Mouse (Mus musculus): ENCODE measurements around the gene Cnot6. TPM values are rescaled to one million over a fixed set of nuclear protein-coding genes. Genes with fewer than 3 reads are reported as not detected.

Gene Cnot6
- total RNA-seq, 2 experiments from 2014 or later: 42.6 to 45.2 TPM

DNA sequence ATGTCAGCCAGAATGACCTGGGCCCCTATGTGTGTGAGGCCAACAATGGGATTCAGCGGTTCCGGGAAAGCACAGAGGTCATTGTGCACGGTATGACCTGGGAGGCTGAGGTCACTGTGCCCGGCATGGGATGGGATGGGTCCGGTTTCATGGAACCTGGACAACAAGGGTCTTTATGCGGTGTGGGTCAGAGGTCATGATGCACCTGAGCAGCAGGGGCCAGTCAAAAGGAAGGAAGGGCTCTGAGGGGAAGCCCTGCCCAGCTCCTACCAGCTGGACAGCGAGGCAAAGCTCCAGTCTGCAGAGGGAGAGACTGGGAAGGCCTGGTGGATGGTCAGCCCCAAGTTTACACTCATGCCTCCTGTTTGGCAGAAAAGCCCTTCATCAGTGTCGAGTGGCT, 85.8 kb downstream of the Cnot6 start:
- intact Hi-C loops (cut with DNase I): no loop called here
- no peak for DNase-seq (ENCODE audit: low spot score in 2 of 2)

DNA sequence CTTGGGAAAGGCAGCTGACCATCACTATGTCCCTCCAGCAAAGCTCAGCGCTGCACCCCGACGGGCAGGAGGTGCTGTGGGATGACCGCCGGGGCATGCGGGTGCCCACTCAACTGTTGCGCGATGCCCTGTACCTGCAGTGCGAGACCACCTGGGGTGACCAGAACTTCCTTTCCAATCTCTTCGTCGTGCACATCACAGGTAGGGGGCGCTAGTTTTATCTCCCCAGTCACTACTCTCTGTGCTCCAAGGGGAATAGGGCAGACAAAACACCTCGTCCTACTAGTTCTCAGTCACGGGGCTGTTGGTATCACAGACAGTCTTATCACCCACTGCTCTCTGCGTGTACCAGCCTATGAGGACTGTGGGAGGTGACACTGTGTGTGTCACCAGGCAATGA, 86.7 kb downstream of the Cnot6 start:
- no peak for DNase-seq (ENCODE audit: low spot score in 2 of 2)
- intact Hi-C loops (cut with DNase I): no loop called here

DNA sequence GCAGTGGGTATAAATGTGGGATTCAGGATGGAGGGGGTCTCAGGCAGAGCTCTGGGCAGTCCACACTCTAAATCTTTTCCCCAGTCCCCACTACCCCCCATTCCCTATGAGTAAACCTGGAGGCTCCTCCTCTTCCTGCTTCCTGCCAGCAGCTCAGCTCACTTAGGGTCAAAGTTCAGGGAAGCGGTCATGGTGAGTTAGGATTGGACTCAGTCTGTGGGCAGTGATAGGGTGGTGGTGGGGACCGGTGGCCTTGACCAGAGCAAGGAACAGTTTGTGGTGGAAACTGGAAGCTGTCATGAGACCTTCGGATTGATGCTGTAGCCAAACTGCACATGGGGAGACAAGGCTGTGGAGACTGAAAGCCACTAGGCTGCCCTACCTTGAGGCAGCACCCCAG, 88.4 kb downstream of the Cnot6 start:
- intact Hi-C loops (cut with DNase I): no loop called here
- DNase-seq (ENCODE audit: low spot score in 2 of 2): no peak

DNA sequence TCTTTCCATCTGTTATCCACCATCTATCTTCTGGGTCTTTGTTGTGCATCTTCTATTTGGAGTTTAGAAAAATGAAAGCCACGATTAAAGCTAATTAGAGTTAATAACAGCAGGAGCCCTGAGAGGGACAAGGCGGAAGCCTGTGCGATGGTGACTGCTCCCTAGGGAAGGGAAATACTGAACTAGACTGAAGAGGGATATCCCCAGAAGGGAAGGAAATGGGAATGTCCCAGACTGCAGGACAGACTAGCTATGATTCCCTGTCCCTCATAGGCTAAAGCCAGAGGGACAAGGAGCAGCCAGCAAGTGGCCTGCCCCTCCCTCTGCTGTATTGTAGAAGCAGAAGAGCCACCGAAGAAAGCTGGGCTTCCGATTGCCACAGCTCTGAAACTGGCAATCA, 90.6 kb downstream of the Cnot6 start:
- intact Hi-C loops (cut with DNase I): no loop called here
- no peak for DNase-seq (ENCODE audit: low spot score in 2 of 2)

Other genes starting within 250 kb of the Cnot6 start
- gene Olfr1386, start 247.7 kb downstream of the Cnot6 start, total RNA-seq (2021): not detected
- gene Olfr1385, start 223.7 kb downstream of the Cnot6 start, total RNA-seq (2021): under 1 TPM in 1 of 2 experiments, not detected in 1; 0.13 TPM
- under 1 TPM; 0.34 to 0.35 TPM for gene Olfr1384, start 206.0 kb downstream of the Cnot6 start, total RNA-seq (2021)
- under 1 TPM in 1 of 2 experiments, not detected in 1; 0.53 TPM for gene Olfr1383, start 193.1 kb downstream of the Cnot6 start, total RNA-seq (2021)
- not detected for gene Olfr1382, start 184.5 kb downstream of the Cnot6 start, total RNA-seq (2021)
- not detected for gene Olfr1381, start 169.3 kb downstream of the Cnot6 start, total RNA-seq (2021)
- not detected for gene Olfr1380, start 155.8 kb downstream of the Cnot6 start, total RNA-seq (2021)
- 1 to 10 TPM; 3.2 to 3.6 TPM for gene Flt4, start 103.5 kb downstream of the Cnot6 start, total RNA-seq (2021)
- not detected for gene Scgb3a1, start 49.1 kb downstream of the Cnot6 start, total RNA-seq (2021)
- 1 to 10 TPM; 7.9 to 9.3 TPM for gene Gfpt2, start 81.5 kb upstream of the Cnot6 start, total RNA-seq (2021)
- 100 to 1,000 TPM; 205 to 219 TPM for gene Mapk9, start 134.0 kb upstream of the Cnot6 start, total RNA-seq (2021)
- gene Rasgef1c, start 189.1 kb upstream of the Cnot6 start, total RNA-seq (2021): 10 to 100 TPM; 27.0 to 32.1 TPM